24 mouse cellular contexts compared by ENCODE assay signal in the genomic region with DNA sequence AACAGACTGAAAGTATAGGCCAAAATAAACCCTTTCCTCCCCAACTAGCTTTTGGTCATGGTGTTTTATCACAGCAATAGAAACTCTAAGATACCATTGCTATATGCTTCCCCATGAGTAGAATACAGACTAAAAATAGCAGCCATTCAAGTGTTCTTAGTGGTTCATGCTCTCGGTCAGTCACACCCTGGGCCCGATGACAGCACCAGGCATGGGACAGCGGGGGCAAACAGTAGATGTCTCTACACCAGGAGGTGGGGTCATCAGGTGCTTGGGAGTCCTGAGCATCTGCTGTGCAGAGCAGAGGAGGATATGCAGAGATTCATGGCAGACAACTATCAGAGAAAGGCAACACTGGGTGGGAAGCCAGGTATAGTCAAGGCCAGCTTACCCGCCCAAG. TPM values are rescaled to one million over a fixed set of nuclear protein-coding genes. Genes with fewer than 3 reads are reported as not detected.
DNase-seq lines count a peak whose midpoint lies in the region; ATAC-seq lines count a peak whose summit lies in the region.
"Had no signal": no experiment of that assay in that cellular context is flagged by ENCODE, and none has a peak within 500 bp of the region (broad histone marks: within the 10 kb centered on the region; RNA-seq: fewer than 3 reads in every experiment).

No protein-coding gene starts in this region.

- intact Hi-C loops in heart, postnatal 14 days (cut with DNase I): no loop called here

- peak overlapping the region; percentile 40 for H3K4me2 ChIP-seq in heart, embryonic 14.5 days (ENCODE audit: low read length)
- H3K4me2 ChIP-seq: forebrain, embryonic 13.5 days; kidney, embryonic 15.5 days; midbrain, embryonic 13.5 days; neural tube, embryonic 13.5 days had no signal

- 33% methylated on average over 4 of the region's 4 CpGs for WGBS in heart, embryonic 14.5 days

- no peak overlapping the region for H3K4me3 ChIP-seq in heart, embryonic 14.5 days (ENCODE audit: control insufficient read depth in 1 of 2, insufficient read depth in 1 of 2, low read depth in 1 of 2, low read length in 2 of 2)
- H3K4me3 ChIP-seq: forebrain, embryonic 13.5 days; kidney, embryonic 15.5 days; midbrain, embryonic 13.5 days; neural tube, embryonic 13.5 days had no signal

- peak overlapping the region; percentile 93 to 97 for H3K27ac ChIP-seq in heart, embryonic 14.5 days (replicated peaks in 1 of 2; ENCODE audit: control insufficient read depth in 1 of 2, insufficient read depth in 1 of 2, low read depth in 2 of 2, low read length in 2 of 2)
- H3K27ac ChIP-seq: forebrain, embryonic 13.5 days; kidney, embryonic 15.5 days; liver, embryonic 14.5 days; macrophage; midbrain, embryonic 13.5 days; neural tube, embryonic 13.5 days had no signal

- peak; percentile 77 for DNase-seq in heart, adult 18-20 months
- peak; percentile 64 to 73 for DNase-seq in heart, adult 9 months (ENCODE audit: low spot score in 2 of 2)
- DNase-seq in heart, postnatal 14 days: peak; percentile 48 to 58
- DNase-seq in left cerebral cortex, adult 9 months (ENCODE audit: low spot score in 2 of 2): no peak
- DNase-seq in cerebellum, postnatal 14 days: no peak
- DNase-seq: adrenal gland, postnatal 14 days; cerebellum, adult 18-20 months; cerebellum, postnatal 10 days; kidney, adult 18-20 months; kidney, postnatal 25 days; liver; lung, adult 2 months; lung, postnatal 10 days had no signal

- peaks cover 66% of the 10 kb centered on the region for H3K36me3 ChIP-seq in heart, embryonic 14.5 days (ENCODE audit: control insufficient read depth, insufficient read depth, low read length)
- H3K36me3 ChIP-seq: kidney, embryonic 15.5 days; midbrain, embryonic 13.5 days; neural tube, embryonic 13.5 days had no signal

- peaks cover 23 to 47% of the 10 kb centered on the region in 2 experiments for H3K4me1 ChIP-seq in heart, embryonic 14.5 days (ENCODE audit: control insufficient read depth in 2 of 2, insufficient read depth in 2 of 2, low read length in 2 of 2)
- H3K4me1 ChIP-seq: forebrain, embryonic 13.5 days; kidney, embryonic 15.5 days; midbrain, embryonic 13.5 days; neural tube, embryonic 13.5 days had no signal

- H3K27me3 ChIP-seq in heart, embryonic 14.5 days (ENCODE audit: control insufficient read depth, insufficient read depth, low read length): no peaks in the 10 kb centered on the region
- H3K27me3 ChIP-seq: forebrain, embryonic 13.5 days; kidney, embryonic 15.5 days; midbrain, embryonic 13.5 days; neural tube, embryonic 13.5 days had no signal

- peak; percentile 64 for ATAC-seq in heart, embryonic 14.5 days (ENCODE audit: insufficient number of reproducible peaks, insufficient read depth, low FRiP score, low read depth)
- no peak for ATAC-seq in CD4-positive, CD25-positive, alpha-beta regulatory T cell, adult 4 months
- ATAC-seq: forebrain, embryonic 13.5 days; hindbrain, embryonic 16.5 days; midbrain, embryonic 13.5 days had no signal

- H3K9ac ChIP-seq in heart, embryonic 14.5 days (ENCODE audit: low read length): no peak overlapping the region
- H3K9ac ChIP-seq: forebrain, embryonic 13.5 days; kidney, embryonic 15.5 days; liver, embryonic 14.5 days; midbrain, embryonic 13.5 days; neural tube, embryonic 13.5 days had no signal

- H3K9me3 ChIP-seq in heart, embryonic 14.5 days (ENCODE audit: control insufficient read depth, low read length): no peaks in the 10 kb centered on the region
- H3K9me3 ChIP-seq: forebrain, embryonic 13.5 days; kidney, embryonic 15.5 days; midbrain, embryonic 13.5 days had no signal

RNA-seq across cellular contexts. Expression of a gene that starts 12.8 kb away (rescaled TPM):
- 100 to 1,000 TPM; 287 to 304 TPM for total RNA-seq in heart, adult 18-20 months (2021)
- polyA plus RNA-seq in heart, embryonic 14.5 days (2014; fragmentation: Nextera tagmentation; extraction: Ambion mirVana): 487 and 508 TPM in 2 replicates
- total RNA-seq in heart, postnatal 14 days (2021): 100 to 1,000 TPM; 569 to 662 TPM
- polyA plus RNA-seq in CD4-positive, CD25-positive, alpha-beta regulatory T cell, adult 4 months (2017; shearing (Covaris generic)): not detected
- polyA plus RNA-seq: macrophage had no signal

RNA-seq across cellular contexts. Expression of a gene that starts 21.0 kb away (rescaled TPM):
- under 1 TPM; 0.45 to 0.59 TPM for total RNA-seq in heart, adult 18-20 months (2021)
- polyA plus RNA-seq in heart, embryonic 14.5 days (2014; fragmentation: Nextera tagmentation; extraction: Ambion mirVana): 1.8 and 2.0 TPM in 2 replicates
- total RNA-seq in heart, postnatal 14 days (2021): under 1 TPM; 0.71 to 0.91 TPM
- not detected for polyA plus RNA-seq in CD4-positive, CD25-positive, alpha-beta regulatory T cell, adult 4 months (2017; shearing (Covaris generic))
- total RNA-seq: megakaryocyte-erythroid progenitor cell, adult 5-6 weeks had no signal
- polyA plus RNA-seq: macrophage had no signal

RNA-seq across cellular contexts. Expression of a gene that starts 22.6 kb away (rescaled TPM):
- total RNA-seq in heart, adult 18-20 months (2021): not detected
- 0.04 TPM in 1 of 2 replicates, not detected in the other for polyA plus RNA-seq in heart, embryonic 14.5 days (2014; fragmentation: Nextera tagmentation; extraction: Ambion mirVana)
- under 1 TPM in 1 of 2 experiments, not detected in 1; 0.10 TPM for total RNA-seq in heart, postnatal 14 days (2021)
- 1 to 10 TPM; 2.1 to 2.7 TPM for polyA plus RNA-seq in CD4-positive, CD25-positive, alpha-beta regulatory T cell, adult 4 months (2017; shearing (Covaris generic))
- total RNA-seq: adrenal gland, postnatal 14 days; gastrocnemius, adult 18-20 months had no signal
- polyA plus RNA-seq: lung, adult 2 months; macrophage had no signal

Comparison
In these comparisons a context has a peak if more than half of its experiments do, and no peak if none do; other contexts are left out.
1. DNase-seq: peak in heart, adult 18-20 months (2 of 2), heart, adult 9 months (2 of 2) and heart, postnatal 14 days (2 of 2); none in left cerebral cortex, adult 9 months (0 of 2) and cerebellum, postnatal 14 days (0 of 2).